Comparison of ENCODE assay signal across 8 mouse cellular contexts in the genomic region with DNA sequence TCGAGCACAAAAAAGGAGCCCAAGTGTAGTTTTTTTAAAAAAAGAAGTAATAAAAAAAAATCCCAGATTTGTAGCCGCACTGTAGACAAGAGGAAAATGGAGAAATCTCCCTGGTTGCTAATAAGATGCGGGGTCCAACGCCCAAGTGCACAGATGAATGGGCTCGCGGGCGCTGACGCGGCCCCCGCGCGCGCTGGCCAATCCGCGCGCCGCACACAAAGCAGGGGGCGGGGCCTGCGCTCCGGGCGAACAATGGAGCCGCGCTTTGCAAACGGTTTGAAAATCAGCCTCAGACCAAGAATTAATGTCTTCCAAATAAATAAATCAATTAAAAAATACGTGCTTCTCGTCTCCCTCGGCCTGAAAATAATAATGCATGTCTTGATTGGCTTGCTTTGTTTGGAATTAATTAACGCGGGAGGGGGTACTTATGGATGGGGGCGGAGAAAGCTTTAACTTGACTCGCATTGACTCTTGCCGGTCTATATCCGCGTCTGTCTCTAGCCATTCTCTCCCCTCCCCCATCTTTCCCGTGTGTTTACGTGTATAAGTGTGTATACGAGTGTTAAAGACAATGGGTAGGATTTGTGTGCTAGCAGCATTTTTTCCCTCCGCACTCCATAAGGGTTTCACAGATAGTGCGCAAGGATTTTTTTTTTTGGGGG. TPM values are rescaled to one million over a fixed set of nuclear protein-coding genes. Genes with fewer than 3 reads are reported as not detected.
DNase-seq lines count a peak whose midpoint lies in the region; ATAC-seq and TF ChIP-seq lines count a peak whose summit lies in the region.

A gene (minus strand): TSS at position 143 of the 665 bp plus-strand sequence.

- in situ Hi-C loops in ES-E14 (cut with MboI; ENCODE audit: low sequenced_read_pairs in 2 of 2, unreplicated experiment in 2 of 2) = no loop called here

- H3K9ac ChIP-seq in ES-E14 (ENCODE audit: insufficient read depth, low read depth, low read length, poor library complexity, severe bottlenecking) = peak within 1 kb of the TSS; percentile 75

- no peaks in the 10 kb centered on the region for H3K36me3 ChIP-seq in ES-E14 (ENCODE audit: control insufficient read depth, insufficient read depth, low read length, poor library complexity, severe bottlenecking)

- peak; percentile 76; the same call in 1 of the 2 replicates for TF ChIP-seq POLR2A in lung, adult 2 months (IDR thresholded peaks at IDR 0.05; ENCODE audit: borderline replicate concordance, extremely low read depth, low read depth, low read length)

- no peak for TF ChIP-seq CTCF in layer of hippocampus, adult 2 months (conservative IDR thresholded peaks at IDR 0.05)
- TF ChIP-seq CTCF in lung, adult 2 months (IDR thresholded peaks at IDR 0.05; ENCODE audit: insufficient read depth, low read length) = no peak

- H3K27ac ChIP-seq in ES-E14 (ENCODE audit: insufficient read depth, low read depth, low read length, poor library complexity, severe bottlenecking) = peak within 1 kb of the TSS; percentile 49; the same call in 1 of the 2 replicates
- H3K27ac ChIP-seq in layer of hippocampus, adult 2 months = peak within 1 kb of the TSS; percentile 98

- under 1% methylated on average over 39 of the region's 39 CpGs for WGBS in lung, adult 2 months

- H3K9me3 ChIP-seq in ES-E14 (ENCODE audit: control insufficient read depth, insufficient read depth, low read depth, low read length) = no peaks in the 10 kb centered on the region

- H3K4me1 ChIP-seq in ES-E14 (ENCODE audit: control insufficient read depth in 2 of 2, insufficient read depth in 2 of 2, low read length in 2 of 2, poor library complexity in 1 of 2) = peaks cover 3 to 8% of the 10 kb centered on the region in 2 experiments; a peak in 3 of 4 replicates
- H3K4me1 ChIP-seq in lung, adult 2 months (ENCODE audit: control insufficient read depth, insufficient read depth, low read length) = no peaks in the 10 kb centered on the region; the same call in 1 of the 2 replicates

- ATAC-seq in neutrophil, adult 5-6 weeks (ENCODE audit: extremely low read depth, insufficient number of reproducible peaks, low FRiP score, poor library complexity, severe bottlenecking) = peak; percentile 38

- peak within 1 kb of the TSS; percentile 73 to 79 for H3K4me3 ChIP-seq in ES-E14 (ENCODE audit: insufficient read depth in 1 of 2, low read depth in 1 of 2, low read length in 2 of 2, poor library complexity in 1 of 2, severe bottlenecking in 1 of 2)
- H3K4me3 ChIP-seq in layer of hippocampus, adult 2 months = peak within 1 kb of the TSS; percentile 81
- H3K4me3 ChIP-seq in lung, adult 2 months (replicated peaks; ENCODE audit: extremely low read depth, low read depth, low read length) = peak within 1 kb of the TSS; percentile 92

- peak; percentile 75 for DNase-seq in ES-E14 (ENCODE audit: low read depth, low spot score)
- DNase-seq in cerebellum, adult 18-20 months = peak; percentile 73 to 86
- DNase-seq in forelimb bud, embryonic 11.5 days (ENCODE audit: low read depth, low spot score) = peak; percentile 96
- peak; percentile 90 for DNase-seq in heart, postnatal 4 days
- DNase-seq in layer of hippocampus, adult 2 months (ENCODE audit: low spot score in 2 of 2) = peak; percentile 83 to 87
- DNase-seq in lung, adult 2 months = peak; percentile 77
- peak; percentile 85 for DNase-seq in testis, postnatal 14 days (ENCODE audit: low spot score)

TF ChIP-seq in ES-E14, 5 proteins besides CTCF, POLR2A, EP300 and RAD21:
- peak; percentile 40; the same call in 1 of the 2 replicates for TF ChIP-seq CHD2 (IDR thresholded peaks at IDR 0.05; ENCODE audit: low read depth, low read length)
- TF ChIP-seq MAFK (IDR thresholded peaks at IDR 0.05; ENCODE audit: insufficient read depth, low read depth, low read length) = no peak
- no peak for TF ChIP-seq ZNF384 (IDR thresholded peaks at IDR 0.05; ENCODE audit: low read depth, low read length)

RNA-seq across cellular contexts. Expression of the gene that starts here (rescaled TPM):
- total RNA-seq in ES-E14 (2012; rRNA removed) = 11.7 and 18.4 TPM in 2 replicates
- 100 to 1,000 TPM; 142 to 146 TPM for total RNA-seq in heart, postnatal 4 days (2021)
- 10 to 100 TPM; 92.0 to 98.1 TPM for total RNA-seq in layer of hippocampus, adult 2 months (2021)
- polyA plus RNA-seq in lung, adult 2 months (2012; rRNA removed) = 35.6 and 39.0 TPM in 2 replicates
- 241 and 271 TPM in 2 replicates for total RNA-seq in neutrophil, adult 5-6 weeks (2017)

Comparison
In these comparisons a context has a peak if more than half of its experiments do, and no peak if none do; other contexts are left out.
1. Peak in every context shown above with its lines: DNase-seq, ATAC-seq, H3K4me3 ChIP-seq and H3K27ac ChIP-seq.